Mouse (Mus musculus): ENCODE results near the gene Atxn1.

Gene Atxn1

DNA sequence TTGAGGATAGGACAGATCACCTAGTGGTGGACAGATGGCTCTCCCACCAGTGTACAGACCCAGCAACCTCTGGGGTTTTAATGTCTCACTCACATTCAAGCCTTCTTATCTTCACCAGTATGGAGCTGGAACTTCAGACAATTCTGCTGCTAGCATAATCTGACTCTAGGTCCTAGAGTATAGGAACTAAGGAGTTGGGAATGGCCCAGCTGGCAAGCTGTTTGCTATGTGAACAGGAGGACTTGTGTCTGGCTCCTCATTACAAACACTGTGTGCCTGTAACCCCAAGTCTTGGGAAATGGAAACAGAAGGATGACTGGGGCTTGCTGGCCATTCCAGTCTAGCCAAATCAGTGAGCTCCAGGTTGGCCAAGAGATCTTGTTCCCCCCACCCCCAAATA lies 237.9 kb downstream of the Atxn1 start:
- Histone ChIP-seq H3K36me3 (ENCODE audit: control insufficient read depth, insufficient read depth, low read length, poor library complexity, severe bottlenecking) (no peaks in the 10 kb centered on the region), H3K27me3 (ENCODE audit: control insufficient read depth, insufficient read depth, low read length, poor library complexity, severe bottlenecking) (no peaks in the 10 kb centered on the region)
- no peak for DNase-seq (ENCODE audit: low read depth, low spot score)

- Histone ChIP-seq H3K36me3 (ENCODE audit: control insufficient read depth, insufficient read depth, low read length, poor library complexity, severe bottlenecking) (no peaks in the 10 kb centered on the region), H3K27me3 (ENCODE audit: control insufficient read depth, insufficient read depth, low read length, poor library complexity, severe bottlenecking) (no peaks in the 10 kb centered on the region)
- no peak for DNase-seq (ENCODE audit: low read depth, low spot score)
These were observed 238.6 kb downstream of the Atxn1 start for GRCm38 (mm10) chr13:45726181-45726580.

GRCm38 (mm10) chr13:45724507-45725259 lies 240.1 kb downstream of the Atxn1 start:
- Histone ChIP-seq H3K36me3 (ENCODE audit: control insufficient read depth, insufficient read depth, low read length, poor library complexity, severe bottlenecking) (peaks cover 1% of the 10 kb centered on the region; the same call in 1 of the 2 replicates), H3K27me3 (ENCODE audit: control insufficient read depth, insufficient read depth, low read length, poor library complexity, severe bottlenecking) (no peaks in the 10 kb centered on the region)
- no peak for DNase-seq (ENCODE audit: low read depth, low spot score)

- DNase-seq (ENCODE audit: low read depth, low spot score) = no peak
- H3K36me3 ChIP-seq (ENCODE audit: control insufficient read depth, insufficient read depth, low read length, poor library complexity, severe bottlenecking) = peaks cover 1% of the 10 kb centered on the region; the same call in 1 of the 2 replicates
- no peaks in the 10 kb centered on the region for H3K27me3 ChIP-seq (ENCODE audit: control insufficient read depth, insufficient read depth, low read length, poor library complexity, severe bottlenecking)
These were observed 241.9 kb downstream of the Atxn1 start for GRCm38 (mm10) chr13:45722885-45723284.

DNA sequence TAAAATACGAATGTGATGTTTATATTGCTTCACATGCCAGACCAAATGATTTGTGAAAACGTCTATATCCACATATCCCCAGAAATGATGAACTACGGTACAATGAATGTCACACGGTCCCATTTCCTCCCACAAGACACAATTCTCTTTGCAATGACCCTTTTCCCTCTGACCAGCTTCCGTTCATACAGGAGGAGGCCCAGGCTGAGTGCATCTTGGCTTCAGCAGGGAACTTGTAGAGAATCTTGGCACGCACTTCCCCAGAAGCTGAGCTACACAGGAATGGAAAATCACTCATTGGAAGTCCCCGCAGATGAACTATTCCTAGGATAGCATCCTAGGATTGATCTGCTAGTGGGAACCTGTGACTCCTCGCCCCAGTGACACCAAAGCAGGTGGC lies 243.2 kb downstream of the Atxn1 start:
- H3K27me3 ChIP-seq (ENCODE audit: control insufficient read depth, insufficient read depth, low read length, poor library complexity, severe bottlenecking) = no peaks in the 10 kb centered on the region
- H3K36me3 ChIP-seq (ENCODE audit: control insufficient read depth, insufficient read depth, low read length, poor library complexity, severe bottlenecking) = peaks cover 1% of the 10 kb centered on the region; the same call in 1 of the 2 replicates
- DNase-seq (ENCODE audit: low read depth, low spot score) = no peak

DNA sequence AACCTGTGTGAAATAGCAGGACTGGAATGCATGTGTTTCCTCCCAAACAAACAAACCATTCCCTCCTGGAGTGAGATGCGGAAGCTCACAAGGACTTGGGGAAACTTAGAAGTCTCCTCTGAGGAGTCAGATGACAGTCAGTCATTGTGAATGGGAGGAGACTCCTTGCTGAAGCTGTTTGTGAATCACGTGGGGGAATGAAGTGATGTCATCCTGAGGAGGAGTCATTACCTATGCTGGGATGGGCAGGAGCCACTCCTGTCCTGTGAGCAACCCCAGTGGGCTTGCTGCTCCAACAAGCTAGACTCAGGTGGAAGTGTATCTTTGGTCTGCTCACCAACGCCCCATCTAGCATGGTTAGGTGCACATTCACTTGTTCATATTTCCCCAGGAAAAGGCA lies 246.0 kb downstream of the Atxn1 start:
- no peak for DNase-seq (ENCODE audit: low read depth, low spot score)
- no peaks in the 10 kb centered on the region for H3K27me3 ChIP-seq (ENCODE audit: control insufficient read depth, insufficient read depth, low read length, poor library complexity, severe bottlenecking)
- peaks cover 1% of the 10 kb centered on the region; the same call in 1 of the 2 replicates for H3K36me3 ChIP-seq (ENCODE audit: control insufficient read depth, insufficient read depth, low read length, poor library complexity, severe bottlenecking)

DNA sequence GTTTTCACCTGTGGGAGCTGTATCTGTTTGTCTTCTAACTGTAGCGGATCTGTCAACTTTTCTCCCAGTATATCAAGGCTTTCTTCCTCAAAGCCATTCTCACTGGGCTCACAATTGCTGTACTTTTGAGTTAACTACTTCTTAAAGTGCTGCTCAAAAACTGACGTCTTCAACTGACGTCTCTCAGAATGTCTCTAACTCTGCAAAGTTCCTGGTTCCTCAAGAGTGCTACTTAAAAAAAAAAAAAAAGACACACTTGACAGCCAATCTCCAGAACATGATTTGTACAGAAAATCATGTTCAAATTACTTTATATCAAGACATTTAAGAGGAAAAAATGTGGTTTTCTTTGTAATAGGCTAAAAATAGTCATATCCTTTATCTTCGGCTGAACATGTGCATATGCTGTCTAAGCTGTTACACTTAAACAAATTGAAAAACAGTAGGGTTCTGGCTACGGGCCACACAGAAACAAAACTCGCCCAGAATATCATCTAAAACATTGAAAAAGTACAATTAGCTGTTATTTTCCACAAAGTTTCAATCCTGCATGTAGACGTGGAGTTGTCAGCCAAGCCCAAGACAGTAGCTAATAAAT lies 249.1 kb downstream of the Atxn1 start:
- DNase-seq (ENCODE audit: low read depth, low spot score) = no peak
- no peaks in the 10 kb centered on the region for H3K27me3 ChIP-seq (ENCODE audit: control insufficient read depth, insufficient read depth, low read length, poor library complexity, severe bottlenecking)
- H3K36me3 ChIP-seq (ENCODE audit: control insufficient read depth, insufficient read depth, low read length, poor library complexity, severe bottlenecking) = no peaks in the 10 kb centered on the region

DNA sequence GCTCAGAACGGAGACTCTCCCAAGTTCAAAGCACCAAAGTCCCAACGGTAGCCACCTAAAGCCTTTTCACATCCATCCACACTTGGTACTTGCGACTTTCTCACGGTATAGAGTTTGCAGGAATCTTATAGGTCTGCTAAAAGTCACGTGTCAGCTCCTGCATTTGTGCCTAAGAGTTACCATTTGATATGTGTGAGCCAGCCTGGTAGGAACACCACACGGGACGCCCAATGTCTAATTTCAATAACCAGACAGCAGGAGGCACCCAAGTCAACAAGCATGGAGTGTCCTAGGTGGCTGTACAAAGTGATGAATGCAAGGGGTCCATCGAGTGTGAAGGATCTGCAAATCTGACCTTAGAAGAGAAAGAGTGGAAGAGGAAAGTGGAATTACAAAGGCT lies 254.8 kb downstream of the Atxn1 start:
- DNase-seq (ENCODE audit: low read depth, low spot score) = no peak
- no peaks in the 10 kb centered on the region for H3K36me3 ChIP-seq (ENCODE audit: control insufficient read depth, insufficient read depth, low read length, poor library complexity, severe bottlenecking)
- H3K27me3 ChIP-seq (ENCODE audit: control insufficient read depth, insufficient read depth, low read length, poor library complexity, severe bottlenecking) = no peaks in the 10 kb centered on the region; the same call in 1 of the 2 replicates

GRCm38 (mm10) chr13:45709402-45709801 lies 255.4 kb downstream of the Atxn1 start:
- DNase-seq (ENCODE audit: low read depth, low spot score) = no peak

GRCm38 (mm10) chr13:45701296-45701790 lies 263.5 kb downstream of the Atxn1 start:
- no peak for DNase-seq (ENCODE audit: low read depth, low spot score)
- H3K36me3 ChIP-seq (ENCODE audit: control insufficient read depth, insufficient read depth, low read length, poor library complexity, severe bottlenecking) = no peaks in the 10 kb centered on the region
- H3K27me3 ChIP-seq (ENCODE audit: control insufficient read depth, insufficient read depth, low read length, poor library complexity, severe bottlenecking) = no peaks in the 10 kb centered on the region

More at GRCm38 (mm10) chr13:45709402-45709801, 255.4 kb downstream of the Atxn1 start:
- no peaks in the 10 kb centered on the region; the same call in 1 of the 2 replicates for H3K27me3 ChIP-seq (ENCODE audit: control insufficient read depth, insufficient read depth, low read length, poor library complexity, severe bottlenecking)
- no peaks in the 10 kb centered on the region for H3K36me3 ChIP-seq (ENCODE audit: control insufficient read depth, insufficient read depth, low read length, poor library complexity, severe bottlenecking)

- DNase-seq (ENCODE audit: low read depth, low spot score) = no peak
- H3K27me3 ChIP-seq (ENCODE audit: control insufficient read depth, insufficient read depth, low read length, poor library complexity, severe bottlenecking) = no peaks in the 10 kb centered on the region
These were observed 265.8 kb downstream of the Atxn1 start for GRCm38 (mm10) chr13:45698982-45699381.

DNA sequence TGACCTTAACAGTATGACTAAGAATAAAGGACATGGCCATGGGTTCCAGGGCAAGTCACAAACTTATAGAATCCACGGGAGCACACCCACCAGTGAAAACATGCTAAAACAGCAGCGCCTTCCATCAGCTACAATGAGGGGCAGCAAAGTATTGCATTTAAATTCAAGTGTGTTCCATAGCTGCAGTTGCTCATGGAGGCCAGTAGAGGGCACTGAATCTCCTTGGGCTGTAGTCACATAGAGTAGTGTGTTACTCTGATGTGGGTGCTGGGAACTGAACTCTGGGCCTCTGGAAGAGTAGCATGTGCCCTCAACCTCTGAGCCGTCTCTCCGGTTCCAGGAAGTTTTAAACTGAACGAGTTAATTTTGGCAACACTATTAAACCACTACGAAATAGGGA lies 268.8 kb downstream of the Atxn1 start:
- no peaks in the 10 kb centered on the region for H3K36me3 ChIP-seq (ENCODE audit: control insufficient read depth, insufficient read depth, low read length, poor library complexity, severe bottlenecking)
- DNase-seq (ENCODE audit: low read depth, low spot score) = no peak
- no peaks in the 10 kb centered on the region for H3K27me3 ChIP-seq (ENCODE audit: control insufficient read depth, insufficient read depth, low read length, poor library complexity, severe bottlenecking)

More at GRCm38 (mm10) chr13:45698982-45699381, 265.8 kb downstream of the Atxn1 start:
- no peaks in the 10 kb centered on the region for H3K36me3 ChIP-seq (ENCODE audit: control insufficient read depth, insufficient read depth, low read length, poor library complexity, severe bottlenecking)

DNA sequence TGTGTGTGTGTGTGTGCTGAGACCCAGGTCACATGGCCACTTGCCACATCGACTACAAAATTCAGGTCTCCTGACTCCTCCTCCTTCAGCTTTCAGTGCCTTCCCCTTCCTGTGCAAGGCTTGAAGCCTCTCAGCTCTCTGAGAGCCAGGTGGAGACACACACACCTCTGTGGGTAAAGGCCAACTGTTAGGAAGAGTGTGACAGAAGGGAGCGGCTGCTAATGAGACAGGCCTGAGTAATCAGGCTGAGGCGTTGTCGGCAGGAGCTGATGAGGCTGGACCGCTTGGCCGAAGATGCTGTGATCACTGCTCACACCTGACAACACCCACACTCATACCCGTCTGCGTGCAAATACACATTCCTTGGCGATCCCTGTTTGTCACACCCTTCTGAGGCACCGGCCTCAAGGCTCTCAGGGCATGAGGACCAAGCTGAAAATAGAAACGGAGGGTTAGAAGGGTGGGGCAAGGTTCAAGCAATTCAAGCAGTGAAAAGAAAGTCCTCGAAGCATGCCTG lies 269.8 kb downstream of the Atxn1 start:
- no peak for DNase-seq (ENCODE audit: low read depth, low spot score)
- H3K36me3 ChIP-seq (ENCODE audit: control insufficient read depth, insufficient read depth, low read length, poor library complexity, severe bottlenecking) = no peaks in the 10 kb centered on the region
- no peaks in the 10 kb centered on the region for H3K27me3 ChIP-seq (ENCODE audit: control insufficient read depth, insufficient read depth, low read length, poor library complexity, severe bottlenecking)

- Histone ChIP-seq H3K36me3 (ENCODE audit: control insufficient read depth, insufficient read depth, low read length, poor library complexity, severe bottlenecking) (no peaks in the 10 kb centered on the region), H3K27me3 (ENCODE audit: control insufficient read depth, insufficient read depth, low read length, poor library complexity, severe bottlenecking) (no peaks in the 10 kb centered on the region)
- DNase-seq (ENCODE audit: low read depth, low spot score) = no peak
These were observed 270.9 kb downstream of the Atxn1 start for GRCm38 (mm10) chr13:45693953-45694352.

GRCm38 (mm10) chr13:45693534-45693933 lies 271.3 kb downstream of the Atxn1 start:
- no peaks in the 10 kb centered on the region for H3K27me3 ChIP-seq (ENCODE audit: control insufficient read depth, insufficient read depth, low read length, poor library complexity, severe bottlenecking)
- DNase-seq (ENCODE audit: low read depth, low spot score) = no peak
- H3K36me3 ChIP-seq (ENCODE audit: control insufficient read depth, insufficient read depth, low read length, poor library complexity, severe bottlenecking) = no peaks in the 10 kb centered on the region

All from splenic B cell, adult 2 months (primary cell).